Mouse (Mus musculus): ENCODE results near the gene Zbtb8os. TPM values are rescaled to one million over a fixed set of nuclear protein-coding genes. Genes with fewer than 3 reads are reported as not detected.
"Not testable (repeated sequence)": the region's sequence is repeated elsewhere in the genome, so short reads cannot be mapped to it uniquely, and the experiment has no call there.

Gene Zbtb8os
- total RNA-seq, 2 experiments from 2014 or later, result 23.1 to 24.0 TPM

GRCm38 (mm10) chr4:129332846-129333245 lies 2.6 kb upstream of the Zbtb8os start:
- DNase-seq, result no peak

- DNase-seq, result no peak
Measured at GRCm38 (mm10) chr4:129334677-129335215, 749 bp upstream of the Zbtb8os start.

- no peak for DNase-seq
Measured at GRCm38 (mm10) chr4:129336291-129336690, 796 bp downstream of the Zbtb8os start.

- no peak for DNase-seq
Measured at GRCm38 (mm10) chr4:129339743-129340142, 4.2 kb downstream of the Zbtb8os start.

GRCm38 (mm10) chr4:129341888-129342287 lies 6.4 kb downstream of the Zbtb8os start:
- no peak for DNase-seq

- no peak for DNase-seq
Measured at GRCm38 (mm10) chr4:129342705-129343104, 7.2 kb downstream of the Zbtb8os start.

GRCm38 (mm10) chr4:129346481-129347154 lies 11.1 kb downstream of the Zbtb8os start:
- DNase-seq, result no peak

- peak; percentile 39 for DNase-seq
Measured at GRCm38 (mm10) chr4:129350644-129351043, 15.1 kb downstream of the Zbtb8os start.

GRCm38 (mm10) chr4:129351111-129351510 lies 15.6 kb downstream of the Zbtb8os start:
- DNase-seq, result no peak

- DNase-seq, result no peak
Measured at GRCm38 (mm10) chr4:129353176-129353575, 17.7 kb downstream of the Zbtb8os start.

GRCm38 (mm10) chr4:129354236-129354635 lies 18.7 kb downstream of the Zbtb8os start:
- DNase-seq, result no peak

- no peak for DNase-seq
Measured at GRCm38 (mm10) chr4:129357613-129358163, 22.2 kb downstream of the Zbtb8os start.

GRCm38 (mm10) chr4:129362238-129362637 lies 26.7 kb downstream of the Zbtb8os start:
- not testable (repeated sequence) for DNase-seq

GRCm38 (mm10) chr4:129362771-129363170 lies 27.3 kb downstream of the Zbtb8os start:
- DNase-seq, result no peak

GRCm38 (mm10) chr4:129363463-129363862 lies 28.0 kb downstream of the Zbtb8os start:
- DNase-seq, result no peak

GRCm38 (mm10) chr4:129364379-129364778 lies 28.9 kb downstream of the Zbtb8os start:
- DNase-seq, result no peak

- no peak for DNase-seq
Measured at GRCm38 (mm10) chr4:129365224-129365623, 29.7 kb downstream of the Zbtb8os start.

- DNase-seq, result no peak
Measured at GRCm38 (mm10) chr4:129371391-129371790, 35.9 kb downstream of the Zbtb8os start.

GRCm38 (mm10) chr4:129373202-129373976 lies 37.9 kb downstream of the Zbtb8os start:
- DNase-seq, result no peak

GRCm38 (mm10) chr4:129374219-129374755 lies 38.8 kb downstream of the Zbtb8os start:
- no peak for DNase-seq

GRCm38 (mm10) chr4:129375000-129375399 lies 39.5 kb downstream of the Zbtb8os start:
- DNase-seq, result no peak

GRCm38 (mm10) chr4:129375821-129376220 lies 40.3 kb downstream of the Zbtb8os start:
- DNase-seq, result no peak

All from gastrocnemius, postnatal 25 days (tissue).